Mouse (Mus musculus) intestine, embryonic 15.5 days (tissue): Measurements from ENCODE around the gene Vhl. TPM values are rescaled to one million over a fixed set of nuclear protein-coding genes. Genes with fewer than 3 reads are reported as not detected.
A peak's percentile ranks its signal among the peaks of the same experiment; 100 is the strongest.

Source experiments
- ATAC-seq: fragments of 200-750 bp; cut with Nextera tagmentation; 2 replicates; pipeline ENCODE4 v1.8.0; 2017; ENCODE audit warnings: moderate TSS enrichment, moderate library complexity
- H3K27ac ChIP-seq: fragments of 300-500 bp; sonication (generic); 2 replicates; pipeline ENCODE4 v1.5.1; 2015; ENCODE audit warnings: mild to moderate bottlenecking, inconsistent platforms
- H3K27me3 ChIP-seq: fragments of 300-500 bp; sonication (generic); replicated peaks from 2 replicates; pipeline ENCODE4 v1.6.1; 2015; ENCODE audit warnings: inconsistent platforms
- H3K36me3 ChIP-seq: fragments of 300-500 bp; sonication (generic); 2 replicates; pipeline ENCODE4 v1.6.1; 2015; ENCODE audit warnings: inconsistent platforms
- H3K4me1 ChIP-seq: fragments of 300-500 bp; sonication (generic); replicated peaks from 2 replicates; pipeline ENCODE4 v1.6.1; 2015; ENCODE audit warnings: inconsistent platforms
- H3K4me2 ChIP-seq: fragments of 300-500 bp; sonication (generic); replicated peaks from 2 replicates; pipeline ENCODE4 v1.6.1; 2015; ENCODE audit warnings: mild to moderate bottlenecking, inconsistent platforms
- H3K4me3 ChIP-seq: fragments of 300-500 bp; sonication (generic); replicated peaks from 2 replicates; pipeline ENCODE4 v1.5.1; 2015; ENCODE audit warnings: inconsistent platforms
- H3K9ac ChIP-seq: fragments of 300-500 bp; sonication (generic); 2 replicates; pipeline ENCODE4 v1.6.1; 2015; ENCODE audit warnings: inconsistent platforms
- H3K9me3 ChIP-seq: fragments of 300-500 bp; sonication (generic); 2 replicates; pipeline ENCODE4 v1.6.1; 2016; ENCODE audit warnings: inconsistent platforms
- WGBS: fragments of 180-500 bp; shearing (Covaris S2); methylation state at CpG from one replicate; pipeline ENCODE4 v1.1.7; 2015; 5-methylcytosine and 5-hydroxymethylcytosine counted together
- polyA plus RNA-seq: library from polyadenylated mRNA; unstranded; fragments of >200 nt; fragmentation: Nextera tagmentation; extraction: Ambion mirVana; gene quantifications from 2 replicates; pipeline ENCODE4 v1.2.1, GENCODE M21; 2015

Gene Vhl
- polyA plus RNA-seq, 1 experiment from 2014 or later, result 37.5 TPM

DNA sequence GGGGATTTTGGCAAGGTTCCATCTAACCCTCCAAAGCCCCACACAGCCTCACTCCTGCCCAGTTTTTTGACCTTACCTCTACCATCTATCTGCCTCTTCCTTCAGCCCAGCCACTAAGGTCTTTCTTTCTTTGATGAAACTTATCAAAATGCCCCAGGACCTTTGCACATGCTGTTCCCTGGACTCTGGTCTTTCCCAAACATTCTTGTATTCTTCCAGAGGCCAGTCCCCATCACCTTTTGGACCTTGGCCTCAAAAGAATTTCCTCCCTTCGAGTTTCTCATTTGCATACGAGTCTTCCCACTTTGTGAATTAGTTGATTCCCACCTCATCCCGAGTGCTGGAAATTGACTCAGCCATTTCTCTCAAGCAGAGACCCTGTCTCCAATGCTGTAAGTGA lies 31.7 kb downstream of the Vhl start:
- Histone ChIP-seq H3K27ac (no peak overlapping the region), H3K9ac (no peak overlapping the region), H3K36me3 (no peaks in the 10 kb centered on the region), H3K4me1 (peaks cover 8% of the 10 kb centered on the region), H3K9me3 (no peaks in the 10 kb centered on the region), H3K27me3 (no peaks in the 10 kb centered on the region), H3K4me3 (no peak overlapping the region), H3K4me2 (no peak overlapping the region)
- no peak for ATAC-seq
- 88% methylated on average over 3 of the region's 3 CpGs for WGBS

DNA sequence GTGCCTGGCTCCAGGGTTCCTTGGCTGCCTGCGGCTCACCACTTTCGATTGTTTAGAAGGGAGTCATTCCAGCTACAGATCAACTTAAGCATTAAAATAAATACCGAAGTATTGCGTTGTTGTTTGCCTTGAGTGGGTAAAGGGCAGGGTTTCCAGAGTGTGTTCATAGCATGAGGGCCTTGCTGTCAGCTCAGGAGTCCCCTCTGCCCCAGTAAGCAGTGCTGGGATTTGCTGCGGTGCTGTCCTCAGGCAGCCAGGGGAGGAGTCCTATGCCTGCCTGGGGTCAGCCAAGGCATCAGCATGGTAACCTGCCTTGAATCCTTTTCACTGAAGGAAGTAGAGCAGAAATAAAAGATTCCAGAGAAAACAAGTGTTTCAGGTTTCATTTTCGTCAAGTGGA lies 33.1 kb downstream of the Vhl start:
- H3K4me1 ChIP-seq, result peaks cover 19% of the 10 kb centered on the region
- H3K9ac ChIP-seq, result no peak overlapping the region
- no peak overlapping the region for H3K4me2 ChIP-seq
- no peak for ATAC-seq
- no peaks in the 10 kb centered on the region for H3K9me3 ChIP-seq
- no peaks in the 10 kb centered on the region for H3K27me3 ChIP-seq
- no peak overlapping the region for H3K4me3 ChIP-seq
- H3K36me3 ChIP-seq, result no peaks in the 10 kb centered on the region
- no peak overlapping the region for H3K27ac ChIP-seq
- WGBS, result 67% methylated on average over 6 of the region's 6 CpGs

DNA sequence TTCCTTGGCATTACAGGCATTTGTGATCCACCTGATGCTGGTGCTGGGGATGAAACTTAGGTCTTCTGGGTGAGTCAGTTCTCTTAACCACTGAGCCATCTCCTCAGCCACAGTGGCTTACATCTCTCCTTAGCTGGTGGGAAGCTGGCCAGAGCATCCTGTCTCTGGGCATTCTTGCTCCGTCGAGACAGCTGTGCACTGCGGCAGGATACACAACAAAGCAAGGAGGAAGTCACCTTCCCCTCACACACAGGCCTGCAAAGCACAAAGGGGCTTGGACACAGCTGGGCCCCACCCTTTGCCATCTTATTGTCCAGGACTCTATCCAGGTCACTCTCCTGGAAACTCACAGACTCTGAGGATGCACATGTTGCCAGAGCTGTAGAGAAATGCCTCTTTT lies 34.5 kb downstream of the Vhl start:
- Histone ChIP-seq H3K9ac (no peak overlapping the region), H3K27me3 (no peaks in the 10 kb centered on the region), H3K4me2 (no peak overlapping the region), H3K4me1 (peaks cover 23% of the 10 kb centered on the region), H3K4me3 (no peak overlapping the region), H3K9me3 (no peaks in the 10 kb centered on the region), H3K36me3 (no peaks in the 10 kb centered on the region), H3K27ac (no peak overlapping the region)
- no peak for ATAC-seq
- 64% methylated on average over 3 of the region's 3 CpGs for WGBS

DNA sequence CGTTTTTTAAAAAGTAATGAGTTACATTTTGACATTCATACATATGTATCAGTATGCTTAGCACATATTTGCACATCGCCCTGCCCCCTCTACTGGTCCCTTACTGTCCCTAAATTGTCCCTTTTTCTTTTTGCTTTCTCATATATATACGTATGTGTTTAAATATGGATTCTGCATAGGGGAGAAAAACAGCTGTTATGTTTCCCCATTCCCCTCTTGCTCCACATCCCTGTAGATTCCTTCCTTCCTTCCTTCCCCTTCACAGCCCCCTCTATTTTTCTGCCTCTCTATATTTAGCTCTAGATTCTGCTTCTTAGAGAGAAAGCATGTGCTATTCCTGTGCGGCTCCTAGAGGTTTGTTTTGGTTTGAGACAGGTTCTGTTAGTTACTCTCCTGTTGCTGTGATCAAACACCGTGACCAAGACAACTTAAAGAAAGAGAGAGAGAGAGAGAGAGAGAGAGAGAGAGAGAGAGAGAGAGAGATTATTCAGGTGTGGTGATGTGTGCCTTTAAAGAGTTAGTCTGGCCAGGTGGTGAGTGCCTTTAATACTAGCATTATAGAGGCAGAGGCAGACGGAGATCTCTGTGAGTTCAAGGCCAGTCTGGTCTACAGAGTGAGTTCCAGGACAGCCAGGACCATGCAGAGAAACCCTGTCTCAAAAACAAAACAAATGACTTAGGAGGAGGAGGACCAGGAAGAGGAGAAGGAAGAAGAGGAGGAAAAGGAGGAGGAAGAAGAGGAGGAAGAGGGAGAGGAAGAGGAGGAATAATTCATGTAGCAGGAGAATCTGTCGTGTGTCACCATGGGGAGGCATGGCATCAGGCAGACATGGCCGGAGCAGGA lies 36.1 kb downstream of the Vhl start:
- H3K27ac ChIP-seq, result no peak overlapping the region
- H3K27me3 ChIP-seq, result no peaks in the 10 kb centered on the region
- no peak for ATAC-seq
- H3K4me1 ChIP-seq, result peaks cover 23% of the 10 kb centered on the region
- no peaks in the 10 kb centered on the region for H3K9me3 ChIP-seq
- WGBS, result 71% methylated on average over 8 of the region's 8 CpGs
- no peak overlapping the region for H3K4me3 ChIP-seq
- H3K9ac ChIP-seq, result no peak overlapping the region
- H3K4me2 ChIP-seq, result no peak overlapping the region
- H3K36me3 ChIP-seq, result no peaks in the 10 kb centered on the region

DNA sequence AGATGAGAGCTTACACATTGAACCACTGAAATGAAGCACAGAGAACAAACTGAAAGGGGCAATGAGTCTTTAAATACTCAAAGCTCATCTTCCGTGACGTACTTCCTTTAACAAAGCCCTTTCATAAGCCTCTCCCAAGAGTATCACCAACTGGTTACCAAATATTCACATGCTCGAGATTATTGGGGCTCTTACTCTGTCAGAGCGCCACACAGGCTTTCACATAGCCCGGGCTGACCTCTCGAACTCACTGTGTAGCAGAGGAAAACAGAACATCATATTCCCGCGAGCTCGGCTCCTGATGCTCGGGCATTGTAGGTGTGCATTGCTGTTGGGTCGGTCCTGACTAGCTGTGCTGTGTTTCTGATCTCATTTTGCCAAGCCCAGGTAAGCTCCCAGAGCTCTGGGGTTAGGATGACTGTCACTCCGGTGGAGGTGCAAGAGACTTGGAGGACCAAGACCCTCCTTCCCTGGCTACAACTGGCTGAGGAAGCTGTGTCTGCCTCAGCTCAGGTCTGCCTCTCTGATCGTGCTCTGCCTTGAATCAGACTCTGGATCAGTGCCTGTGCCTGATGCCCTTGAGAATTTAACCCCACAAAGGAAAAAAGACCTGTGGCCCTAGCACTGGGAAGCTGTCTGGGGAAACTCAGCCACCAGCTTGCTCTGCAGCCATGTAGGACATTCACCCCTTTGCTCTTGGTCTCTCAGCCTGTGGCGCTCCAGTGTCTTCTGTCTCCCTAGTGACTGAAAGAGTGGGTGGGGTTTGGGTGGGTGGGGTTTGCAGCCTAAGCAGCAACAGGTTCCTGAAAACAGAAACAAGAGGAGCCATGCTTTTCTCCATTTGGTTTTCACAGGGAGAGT lies 37.0 kb downstream of the Vhl start:
- Histone ChIP-seq H3K27ac (0 out of 2 replicates have a peak overlapping the region, but pooled peaks have one; percentile 32), H3K4me1 (peaks cover 23% of the 10 kb centered on the region), H3K4me3 (no peak overlapping the region), H3K4me2 (no peak overlapping the region), H3K9me3 (no peaks in the 10 kb centered on the region), H3K27me3 (no peaks in the 10 kb centered on the region), H3K36me3 (no peaks in the 10 kb centered on the region), H3K9ac (no peak overlapping the region; the same call in 1 of the 2 replicates)
- ATAC-seq, result peak; percentile 33; the same call in 1 of the 2 replicates
- WGBS, result 62% methylated on average over 14 of the region's 14 CpGs

DNA sequence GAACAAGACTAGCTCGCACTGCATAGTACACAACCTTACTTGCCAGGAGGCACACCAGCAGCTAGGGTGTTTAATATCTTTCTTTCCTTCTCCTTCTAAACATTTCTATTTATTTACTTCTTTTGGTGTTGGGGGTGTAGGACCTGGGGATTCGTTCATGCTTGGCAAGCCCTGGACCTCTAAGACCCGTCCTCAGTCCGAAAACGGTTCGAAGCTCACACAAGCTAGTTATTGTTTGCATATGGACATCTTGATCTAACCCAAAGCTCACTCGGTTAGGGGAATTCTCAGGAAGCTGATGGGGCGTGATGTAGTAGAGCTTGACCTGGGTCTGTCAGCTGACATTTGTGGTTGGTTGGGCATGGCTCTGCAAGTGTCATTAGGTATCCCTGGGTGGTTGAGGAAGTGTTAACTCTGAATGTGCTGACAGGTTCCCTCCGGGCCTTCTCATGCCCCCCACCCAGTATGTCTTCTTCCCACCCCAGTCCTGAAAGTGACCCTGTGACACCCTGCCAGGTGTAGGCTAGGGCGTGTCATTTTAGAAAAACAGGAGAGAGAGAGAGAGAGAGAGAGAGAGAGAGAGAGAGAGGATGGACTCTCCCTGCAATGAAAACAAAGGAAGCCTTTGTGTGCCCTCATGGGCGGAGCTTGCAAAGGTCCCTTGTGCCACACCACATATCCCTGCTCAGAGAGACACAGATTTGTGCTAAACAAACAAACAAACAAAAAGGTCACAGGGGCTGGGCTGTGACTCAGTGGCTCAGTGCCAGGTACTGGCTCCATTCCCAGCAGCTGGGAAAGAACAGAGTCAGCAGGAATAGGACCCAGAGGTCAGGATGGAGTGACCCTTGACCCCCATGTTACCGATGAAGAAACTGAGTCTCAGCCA lies 37.8 kb downstream of the Vhl start:
- Histone ChIP-seq H3K4me2 (no peak overlapping the region), H3K4me3 (no peak overlapping the region), H3K36me3 (no peaks in the 10 kb centered on the region), H3K27ac (0 out of 2 replicates have a peak overlapping the region, but pooled peaks have one; percentile 32), H3K9me3 (no peaks in the 10 kb centered on the region), H3K4me1 (peaks cover 23% of the 10 kb centered on the region), H3K9ac (no peak overlapping the region), H3K27me3 (no peaks in the 10 kb centered on the region)
- WGBS, result 54% methylated on average over 12 of the region's 12 CpGs
- ATAC-seq, result peak; percentile 67

DNA sequence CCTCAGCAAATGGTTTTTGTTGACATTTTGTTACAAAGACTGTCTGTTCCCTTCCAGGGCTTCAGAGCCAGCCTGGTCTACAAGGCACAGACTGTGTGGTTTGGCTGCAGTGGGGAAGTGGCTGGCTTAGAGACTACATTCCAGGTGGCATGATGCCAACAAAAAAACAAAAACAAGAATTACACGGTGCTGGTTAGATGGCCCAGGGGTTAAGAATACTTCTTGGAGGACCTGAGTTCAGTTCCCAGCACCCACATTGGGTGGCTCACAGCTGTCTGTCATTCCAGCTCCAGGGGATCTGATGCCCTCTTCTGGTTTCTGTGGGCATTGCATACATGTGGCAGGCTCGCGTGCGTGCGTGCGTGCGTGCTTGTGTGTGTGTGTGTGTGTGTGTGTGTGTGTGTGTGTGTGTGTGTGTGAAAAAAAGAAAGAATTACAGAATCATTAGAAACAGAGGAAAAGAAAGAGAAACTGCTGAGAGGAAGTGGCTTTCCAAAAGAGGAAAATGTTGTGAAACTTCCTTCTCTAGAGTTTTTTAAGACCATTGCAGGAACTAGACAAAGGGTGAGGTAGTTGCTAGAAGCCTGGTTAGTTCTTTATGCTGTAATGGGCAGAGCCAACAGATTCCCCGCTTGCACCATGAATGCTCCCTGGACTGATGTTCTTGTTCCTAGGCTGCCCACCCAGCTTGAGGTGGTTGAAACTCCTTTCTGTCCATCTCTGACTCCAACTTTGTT lies 39.4 kb downstream of the Vhl start:
- no peaks in the 10 kb centered on the region for H3K36me3 ChIP-seq
- H3K27ac ChIP-seq, result no peak overlapping the region
- no peak for ATAC-seq
- H3K9ac ChIP-seq, result no peak overlapping the region
- H3K4me1 ChIP-seq, result peaks cover 22% of the 10 kb centered on the region
- 97% methylated on average over 8 of the region's 8 CpGs for WGBS
- H3K4me3 ChIP-seq, result no peak overlapping the region
- no peak overlapping the region for H3K4me2 ChIP-seq
- no peaks in the 10 kb centered on the region for H3K9me3 ChIP-seq
- no peaks in the 10 kb centered on the region for H3K27me3 ChIP-seq

DNA sequence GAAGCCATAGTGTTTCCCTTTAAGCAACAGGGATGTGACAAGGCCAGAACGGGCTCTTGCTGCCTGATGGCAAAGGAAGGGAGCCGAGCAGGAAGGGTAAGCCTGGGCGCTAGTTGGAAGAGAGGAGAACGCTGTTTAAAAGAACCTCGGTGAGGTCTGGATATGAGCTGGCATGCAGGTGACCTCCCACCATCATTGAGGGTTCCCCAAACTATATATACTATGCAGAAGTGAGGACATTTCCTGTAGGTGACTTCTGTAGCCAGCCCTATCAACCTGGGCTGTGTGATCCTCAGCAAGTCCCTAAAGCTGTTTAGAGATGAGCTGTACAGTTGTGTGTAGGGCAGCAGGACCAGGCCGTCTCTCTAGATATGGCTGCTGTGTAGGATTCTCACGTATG lies 40.5 kb downstream of the Vhl start:
- Histone ChIP-seq H3K36me3 (no peaks in the 10 kb centered on the region), H3K9me3 (no peaks in the 10 kb centered on the region), H3K4me1 (peaks cover 26% of the 10 kb centered on the region), H3K27ac (no peak overlapping the region), H3K27me3 (no peaks in the 10 kb centered on the region), H3K4me2 (no peak overlapping the region), H3K9ac (no peak overlapping the region), H3K4me3 (no peak overlapping the region)
- ATAC-seq, result no peak
- WGBS, result 88% methylated on average over 7 of the region's 7 CpGs

DNA sequence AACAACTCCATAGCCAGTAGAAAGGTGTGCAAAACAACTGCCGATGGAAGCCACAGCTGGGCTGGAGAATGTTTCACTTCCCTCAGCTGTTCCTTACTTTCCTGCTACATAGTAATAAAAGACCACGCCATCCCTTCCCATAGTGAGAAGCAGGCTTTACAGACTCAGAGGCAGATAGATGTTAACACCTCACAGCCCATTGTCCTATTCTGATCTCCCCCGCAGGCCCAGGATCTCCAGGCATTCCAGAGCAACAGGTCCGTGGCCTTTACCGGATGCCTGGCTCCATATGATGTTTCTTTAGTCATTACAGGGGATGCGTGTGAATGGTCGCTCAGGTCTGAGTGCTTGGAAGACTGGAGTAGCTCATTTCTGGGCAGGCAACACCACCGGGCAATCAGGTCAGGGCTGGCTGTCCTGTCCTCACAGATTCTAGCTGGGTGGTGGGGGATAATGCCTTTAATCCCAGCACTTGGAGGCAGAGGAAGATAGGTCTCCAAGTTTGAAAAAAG lies 43.9 kb downstream of the Vhl start:
- Histone ChIP-seq H3K27me3 (no peaks in the 10 kb centered on the region), H3K4me2 (no peak overlapping the region), H3K27ac (peak overlapping the region; percentile 44), H3K36me3 (no peaks in the 10 kb centered on the region), H3K4me1 (peaks cover 15% of the 10 kb centered on the region; the same call in 1 of the 2 replicates), H3K9me3 (no peaks in the 10 kb centered on the region), H3K9ac (no peak overlapping the region), H3K4me3 (no peak overlapping the region)
- 60% methylated on average over 8 of the region's 8 CpGs for WGBS
- ATAC-seq, result no peak

DNA sequence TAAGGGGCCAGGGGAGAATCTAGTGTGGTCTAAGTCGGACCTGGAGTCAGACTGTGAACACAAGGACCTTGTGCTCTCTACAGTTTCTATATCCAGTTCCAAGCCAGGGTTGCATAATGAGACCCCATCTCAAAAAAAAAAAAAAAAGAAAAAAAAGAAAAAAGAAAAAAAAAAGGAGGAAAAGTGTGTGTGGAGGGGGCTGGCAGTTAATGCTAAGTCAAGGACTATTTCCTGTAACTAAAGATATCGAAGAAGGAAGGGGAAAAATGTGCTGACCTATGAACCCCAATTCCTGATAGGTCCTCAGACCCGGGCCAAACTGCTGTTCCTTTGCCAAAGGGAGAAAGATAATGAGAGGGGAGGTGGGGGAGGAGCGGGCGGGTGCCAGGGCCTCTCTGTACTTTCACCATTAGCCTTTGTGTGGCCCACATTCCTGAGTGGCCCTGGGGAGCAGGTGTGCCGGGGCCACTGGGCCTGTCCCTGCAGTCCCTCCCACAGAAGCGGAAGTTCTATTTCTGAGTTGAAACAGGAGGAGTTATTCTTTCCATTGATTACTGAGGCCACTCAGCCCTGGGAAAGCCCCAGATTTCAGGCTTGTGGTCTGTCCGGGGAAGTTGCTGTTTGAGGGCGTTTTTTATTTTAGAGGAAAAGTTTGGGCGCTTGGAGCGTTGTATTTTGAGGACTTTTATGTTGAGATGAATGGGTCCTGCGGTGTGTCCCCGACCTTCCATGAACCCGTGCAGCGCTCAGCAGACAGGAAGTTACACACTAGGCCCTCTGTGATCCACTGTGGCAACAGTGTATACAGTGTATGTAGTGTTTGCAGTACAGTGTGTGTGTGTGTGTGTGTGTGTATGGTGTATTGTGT lies 44.8 kb downstream of the Vhl start:
- H3K36me3 ChIP-seq, result no peaks in the 10 kb centered on the region
- no peaks in the 10 kb centered on the region for H3K9me3 ChIP-seq
- H3K27ac ChIP-seq, result peak overlapping the region; percentile 86
- WGBS, result 29% methylated on average over 15 of the region's 15 CpGs
- no peak overlapping the region for H3K4me3 ChIP-seq
- H3K27me3 ChIP-seq, result no peaks in the 10 kb centered on the region
- no peak overlapping the region for H3K9ac ChIP-seq
- H3K4me2 ChIP-seq, result peak overlapping the region; percentile 35
- ATAC-seq, result peak; percentile 96
- H3K4me1 ChIP-seq, result peaks cover 15% of the 10 kb centered on the region; the same call in 1 of the 2 replicates
